Mouse (Mus musculus): Measurements from ENCODE around the gene Mctp2. TPM values are rescaled to one million over a fixed set of nuclear protein-coding genes. Genes with fewer than 3 reads are reported as not detected.

The Mctp2 gene
- polyA plus RNA-seq, 1 experiment: 4.6 TPM

DNA sequence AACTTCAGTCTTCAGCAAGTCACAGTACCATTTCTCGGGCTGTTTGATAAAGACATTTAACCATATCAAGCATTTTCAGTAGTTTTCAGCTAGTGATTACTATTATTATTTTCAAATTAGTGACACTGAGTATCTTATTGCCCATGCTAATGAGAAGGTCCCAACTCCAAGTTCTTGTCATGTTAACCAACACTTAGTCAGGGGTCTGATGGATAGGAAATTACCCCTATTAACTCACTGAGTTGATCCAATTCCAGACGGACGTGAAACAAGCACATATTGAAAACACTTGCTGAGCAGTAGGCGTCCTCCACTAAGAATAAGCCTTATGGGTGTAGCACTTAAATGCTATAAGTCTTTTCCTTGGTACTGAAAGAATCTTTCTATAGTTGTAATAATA lies 14.0 kb upstream of the Mctp2 start:
- H3K9ac ChIP-seq (ENCODE audit: low read depth, poor library complexity, severe bottlenecking): no peak overlapping the region
- H3K4me3 ChIP-seq (ENCODE audit: low read depth, low read length): no peak overlapping the region
- TF ChIP-seq CTCF (IDR thresholded peaks at IDR 0.05; ENCODE audit: low read depth, low read length) (no peak), POLR2A (IDR thresholded peaks at IDR 0.05; ENCODE audit: insufficient read depth, low read length) (no peak), EP300 (IDR thresholded peaks at IDR 0.05; ENCODE audit: insufficient read depth, low read depth, low read length) (no peak)
- H3K9me3 ChIP-seq (replicated peaks; ENCODE audit: control insufficient read depth, insufficient read depth, low read length, poor library complexity, severe bottlenecking): no peaks in the 10 kb centered on the region
- peaks cover 2% of the 10 kb centered on the region for H3K4me1 ChIP-seq (ENCODE audit: control insufficient read depth, insufficient read depth, low read length)
- no peaks in the 10 kb centered on the region for H3K36me3 ChIP-seq (ENCODE audit: control insufficient read depth, insufficient read depth, low read length, poor library complexity, severe bottlenecking)
- H3K27ac ChIP-seq (ENCODE audit: insufficient read depth, low read length): no peak overlapping the region
- H3K27me3 ChIP-seq (ENCODE audit: control insufficient read depth, insufficient read depth, low read length, poor library complexity, severe bottlenecking): no peaks in the 10 kb centered on the region

DNA sequence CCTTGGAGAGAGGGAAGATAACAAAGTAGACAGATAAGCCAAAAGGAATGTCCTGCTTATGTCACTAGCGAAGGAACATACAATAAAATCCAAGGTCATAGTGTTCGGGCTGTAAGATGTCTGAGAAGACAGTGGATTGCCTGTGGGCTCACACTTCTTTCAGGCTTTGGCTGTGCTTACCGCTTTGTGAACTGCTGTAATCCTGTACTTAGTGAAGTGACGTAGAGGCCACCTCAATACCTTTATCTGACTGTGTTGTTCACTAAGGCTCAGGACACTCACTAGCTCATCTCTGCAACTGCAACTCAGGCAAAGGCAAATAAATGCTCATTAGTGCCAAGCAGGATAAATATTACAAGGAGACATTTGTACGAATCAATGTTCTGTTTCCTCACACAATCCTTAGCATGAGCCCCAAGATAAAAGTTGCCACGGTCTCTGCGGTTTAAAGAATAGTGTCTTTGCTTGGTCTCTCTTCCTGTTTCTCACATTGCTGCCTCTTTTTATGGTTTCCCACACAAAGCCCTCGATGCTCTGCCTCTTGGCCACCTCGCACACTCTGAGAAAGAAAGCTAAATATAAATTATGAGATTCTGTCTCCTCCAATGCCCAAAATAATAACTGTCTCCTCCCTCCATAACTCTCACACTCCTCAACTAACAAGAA lies 8.1 kb upstream of the Mctp2 start:
- Histone ChIP-seq H3K4me3 (ENCODE audit: low read depth, low read length) (no peak overlapping the region), H3K27me3 (ENCODE audit: control insufficient read depth, insufficient read depth, low read length, poor library complexity, severe bottlenecking) (no peaks in the 10 kb centered on the region), H3K36me3 (ENCODE audit: control insufficient read depth, insufficient read depth, low read length, poor library complexity, severe bottlenecking) (no peaks in the 10 kb centered on the region), H3K9ac (ENCODE audit: low read depth, poor library complexity, severe bottlenecking) (no peak overlapping the region), H3K4me1 (ENCODE audit: control insufficient read depth, insufficient read depth, low read length) (no peaks in the 10 kb centered on the region), H3K27ac (ENCODE audit: insufficient read depth, low read length) (no peak overlapping the region), H3K9me3 (replicated peaks; ENCODE audit: control insufficient read depth, insufficient read depth, low read length, poor library complexity, severe bottlenecking) (no peaks in the 10 kb centered on the region)
- TF ChIP-seq CTCF (IDR thresholded peaks at IDR 0.05; ENCODE audit: low read depth, low read length) (no peak), POLR2A (IDR thresholded peaks at IDR 0.05; ENCODE audit: insufficient read depth, low read length) (no peak), EP300 (IDR thresholded peaks at IDR 0.05; ENCODE audit: insufficient read depth, low read depth, low read length) (no peak)

- no peak overlapping the region for H3K27ac ChIP-seq (ENCODE audit: insufficient read depth, low read length)
Observed at GRCm38 (mm10) chr7:72313908-72314307, 7.5 kb upstream of the Mctp2 start.

GRCm38 (mm10) chr7:72311582-72311981 lies 5.2 kb upstream of the Mctp2 start:
- Histone ChIP-seq H3K27ac (ENCODE audit: insufficient read depth, low read length) (no peak overlapping the region), H3K27me3 (ENCODE audit: control insufficient read depth, insufficient read depth, low read length, poor library complexity, severe bottlenecking) (no peaks in the 10 kb centered on the region), H3K36me3 (ENCODE audit: control insufficient read depth, insufficient read depth, low read length, poor library complexity, severe bottlenecking) (no peaks in the 10 kb centered on the region), H3K9ac (ENCODE audit: low read depth, poor library complexity, severe bottlenecking) (no peak overlapping the region), H3K4me3 (ENCODE audit: low read depth, low read length) (no peak overlapping the region), H3K9me3 (replicated peaks; ENCODE audit: control insufficient read depth, insufficient read depth, low read length, poor library complexity, severe bottlenecking) (no peaks in the 10 kb centered on the region), H3K4me1 (ENCODE audit: control insufficient read depth, insufficient read depth, low read length) (no peaks in the 10 kb centered on the region)
- TF ChIP-seq EP300 (IDR thresholded peaks at IDR 0.05; ENCODE audit: insufficient read depth, low read depth, low read length): no peak
- no peak for TF ChIP-seq CTCF (IDR thresholded peaks at IDR 0.05; ENCODE audit: low read depth, low read length)
- TF ChIP-seq POLR2A (IDR thresholded peaks at IDR 0.05; ENCODE audit: insufficient read depth, low read length): no peak

More at GRCm38 (mm10) chr7:72313908-72314307, 7.5 kb upstream of the Mctp2 start:
- Histone ChIP-seq H3K9ac (ENCODE audit: low read depth, poor library complexity, severe bottlenecking) (no peak overlapping the region), H3K4me1 (ENCODE audit: control insufficient read depth, insufficient read depth, low read length) (no peaks in the 10 kb centered on the region), H3K36me3 (ENCODE audit: control insufficient read depth, insufficient read depth, low read length, poor library complexity, severe bottlenecking) (no peaks in the 10 kb centered on the region), H3K9me3 (replicated peaks; ENCODE audit: control insufficient read depth, insufficient read depth, low read length, poor library complexity, severe bottlenecking) (no peaks in the 10 kb centered on the region), H3K4me3 (ENCODE audit: low read depth, low read length) (no peak overlapping the region), H3K27me3 (ENCODE audit: control insufficient read depth, insufficient read depth, low read length, poor library complexity, severe bottlenecking) (no peaks in the 10 kb centered on the region)
- TF ChIP-seq CTCF (IDR thresholded peaks at IDR 0.05; ENCODE audit: low read depth, low read length) (no peak), POLR2A (IDR thresholded peaks at IDR 0.05; ENCODE audit: insufficient read depth, low read length) (no peak), EP300 (IDR thresholded peaks at IDR 0.05; ENCODE audit: insufficient read depth, low read depth, low read length) (no peak)

- no peak overlapping the region for H3K9ac ChIP-seq (ENCODE audit: low read depth, poor library complexity, severe bottlenecking)
- H3K9me3 ChIP-seq (replicated peaks; ENCODE audit: control insufficient read depth, insufficient read depth, low read length, poor library complexity, severe bottlenecking): no peaks in the 10 kb centered on the region
- TF ChIP-seq EP300 (IDR thresholded peaks at IDR 0.05; ENCODE audit: insufficient read depth, low read depth, low read length) (no peak), POLR2A (IDR thresholded peaks at IDR 0.05; ENCODE audit: insufficient read depth, low read length) (no peak), CTCF (IDR thresholded peaks at IDR 0.05; ENCODE audit: low read depth, low read length) (no peak)
- H3K4me1 ChIP-seq (ENCODE audit: control insufficient read depth, insufficient read depth, low read length): no peaks in the 10 kb centered on the region
- no peak overlapping the region for H3K4me3 ChIP-seq (ENCODE audit: low read depth, low read length)
- no peaks in the 10 kb centered on the region for H3K36me3 ChIP-seq (ENCODE audit: control insufficient read depth, insufficient read depth, low read length, poor library complexity, severe bottlenecking)
- no peaks in the 10 kb centered on the region for H3K27me3 ChIP-seq (ENCODE audit: control insufficient read depth, insufficient read depth, low read length, poor library complexity, severe bottlenecking)
- no peak overlapping the region for H3K27ac ChIP-seq (ENCODE audit: insufficient read depth, low read length)
Observed at GRCm38 (mm10) chr7:72308078-72308477, 1.7 kb upstream of the Mctp2 start.

- H3K27ac ChIP-seq (ENCODE audit: insufficient read depth, low read length): 0 out of 2 replicates have a peak overlapping the region, but pooled peaks have one; percentile 17
- no peaks in the 10 kb centered on the region for H3K27me3 ChIP-seq (ENCODE audit: control insufficient read depth, insufficient read depth, low read length, poor library complexity, severe bottlenecking)
- H3K4me1 ChIP-seq (ENCODE audit: control insufficient read depth, insufficient read depth, low read length): no peaks in the 10 kb centered on the region
- peak overlapping the region; percentile 77 for H3K4me3 ChIP-seq (ENCODE audit: low read depth, low read length)
- no peak for TF ChIP-seq EP300 (IDR thresholded peaks at IDR 0.05; ENCODE audit: insufficient read depth, low read depth, low read length)
- no peak for TF ChIP-seq CTCF (IDR thresholded peaks at IDR 0.05; ENCODE audit: low read depth, low read length)
- TF ChIP-seq POLR2A (IDR thresholded peaks at IDR 0.05; ENCODE audit: insufficient read depth, low read length): no peak
- no peaks in the 10 kb centered on the region for H3K36me3 ChIP-seq (ENCODE audit: control insufficient read depth, insufficient read depth, low read length, poor library complexity, severe bottlenecking)
- H3K9me3 ChIP-seq (replicated peaks; ENCODE audit: control insufficient read depth, insufficient read depth, low read length, poor library complexity, severe bottlenecking): no peaks in the 10 kb centered on the region
- H3K9ac ChIP-seq (ENCODE audit: low read depth, poor library complexity, severe bottlenecking): peak overlapping the region; percentile 52
Observed at GRCm38 (mm10) chr7:72306847-72307246, 439 bp upstream of the Mctp2 start.

All from ES-Bruce4 (cell line).